Mouse (Mus musculus): ENCODE data around the gene Stub1. TPM values are rescaled to one million over a fixed set of nuclear protein-coding genes. Genes with fewer than 3 reads are reported as not detected.
A peak's percentile ranks its signal among the peaks of the same experiment; 100 is the strongest.

Gene Stub1
- polyA plus RNA-seq, 1 experiment from 2014 or later, result 404 TPM

DNA sequence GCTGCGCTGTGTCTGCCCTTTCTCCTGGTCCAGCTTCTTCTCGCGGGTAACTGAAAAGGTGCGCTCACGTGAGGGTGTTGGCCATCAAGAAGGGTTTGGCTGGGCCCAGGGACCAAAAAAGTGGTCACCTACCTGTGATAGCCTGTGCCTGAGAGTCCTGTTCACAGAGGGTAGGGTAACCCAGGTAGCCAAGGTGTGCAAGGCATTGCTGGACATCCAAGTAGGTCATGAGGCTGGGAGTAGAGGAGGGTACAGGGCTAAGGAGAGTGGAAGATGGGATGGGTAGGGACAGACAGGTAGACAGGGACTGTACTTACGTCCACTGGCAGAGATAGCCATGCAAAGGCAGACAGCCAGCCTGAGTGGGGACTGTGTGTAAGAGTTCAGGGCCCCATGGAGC is 7.3 kb upstream of the Stub1 start:
- DNase-seq (ENCODE audit: low spot score), result no peak
- Histone ChIP-seq H3K4me1 (peaks cover 63% of the 10 kb centered on the region), H3K9me3 (no peaks in the 10 kb centered on the region), H3K27ac (no peak overlapping the region), H3K36me3 (peaks cover 67% of the 10 kb centered on the region), H3K27me3 (ENCODE audit: insufficient read depth, poor library complexity, severe bottlenecking) (no peaks in the 10 kb centered on the region), H3K4me3 (no peak overlapping the region)
- WGBS, result 96% methylated on average over 6 of the region's 6 CpGs

DNA sequence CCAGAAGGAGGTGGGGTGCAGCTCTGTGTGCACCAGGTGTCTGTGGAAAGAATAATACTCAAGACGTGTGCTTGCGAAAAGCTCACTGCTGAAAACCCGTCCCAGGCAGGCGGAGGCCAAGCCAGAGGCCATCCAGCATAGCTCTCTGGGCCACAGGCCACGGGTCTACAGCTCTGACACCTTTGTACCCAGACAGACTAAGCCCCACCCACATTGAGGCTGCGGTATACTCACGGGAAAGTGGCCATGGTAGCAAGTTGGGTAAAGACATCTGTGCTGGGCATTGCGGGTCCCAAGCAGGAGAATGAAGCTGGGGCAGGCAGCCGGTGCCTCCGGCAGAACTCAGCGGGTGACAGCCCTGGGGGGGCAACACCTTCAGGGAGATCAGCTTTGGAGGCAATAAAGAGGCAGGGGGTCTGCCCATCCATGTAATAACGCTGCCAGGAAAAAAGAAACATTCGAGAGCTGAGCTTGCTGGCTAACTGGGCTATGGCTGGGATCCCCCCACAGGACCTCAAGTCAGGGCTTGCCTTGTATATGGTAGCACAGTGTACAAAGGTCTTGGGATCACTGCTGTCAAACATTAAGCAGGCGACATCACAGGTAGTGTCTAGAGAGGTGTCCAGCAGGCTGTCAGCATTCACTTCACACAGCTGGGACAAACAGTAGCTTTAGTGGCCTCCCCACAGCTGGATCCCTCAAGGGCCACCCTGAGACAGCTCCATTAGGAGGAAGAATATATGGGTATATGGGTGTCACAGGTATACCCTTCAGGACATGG is 6.4 kb upstream of the Stub1 start:
- no peaks in the 10 kb centered on the region for H3K9me3 ChIP-seq
- peaks cover 66% of the 10 kb centered on the region for H3K4me1 ChIP-seq
- no peaks in the 10 kb centered on the region for H3K27me3 ChIP-seq (ENCODE audit: insufficient read depth, poor library complexity, severe bottlenecking)
- whole genome bisulfite sequencing, result 88% methylated on average over 14 of the region's 14 CpGs
- no peak overlapping the region for H3K4me3 ChIP-seq
- H3K27ac ChIP-seq, result no peak overlapping the region
- H3K36me3 ChIP-seq, result peaks cover 70% of the 10 kb centered on the region
- DNase-seq (ENCODE audit: low spot score), result no peak

- no peaks in the 10 kb centered on the region for H3K9me3 ChIP-seq
- 84% methylated on average over 4 of the region's 4 CpGs for WGBS
- H3K27ac ChIP-seq, result no peak overlapping the region
- H3K4me1 ChIP-seq, result peaks cover 73% of the 10 kb centered on the region
- DNase-seq (ENCODE audit: low spot score), result no peak
- no peak overlapping the region for H3K4me3 ChIP-seq
- peaks cover 70% of the 10 kb centered on the region for H3K36me3 ChIP-seq
- H3K27me3 ChIP-seq (ENCODE audit: insufficient read depth, poor library complexity, severe bottlenecking), result no peaks in the 10 kb centered on the region
Observed at GRCm38 (mm10) chr17:25838904-25839303, 5.7 kb upstream of the Stub1 start.

DNA sequence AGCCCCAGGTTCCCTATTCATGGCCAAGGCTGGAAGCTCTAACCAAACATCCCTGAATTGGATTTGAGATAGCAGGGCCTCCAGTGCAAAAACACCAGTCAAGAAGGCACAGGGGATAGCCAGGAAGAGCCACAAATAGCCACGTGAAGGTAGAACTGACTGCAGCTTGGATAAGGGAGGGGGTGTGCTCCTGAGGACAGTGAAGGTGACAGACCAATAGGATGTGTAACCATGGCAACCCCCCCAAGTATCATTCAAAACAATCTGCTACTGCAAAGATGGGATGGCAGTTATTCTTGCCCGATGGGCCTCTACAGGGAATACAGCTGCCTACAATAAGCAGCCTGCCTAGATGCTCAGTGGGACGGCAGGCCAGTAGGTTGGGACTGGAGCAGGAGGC is 4.3 kb upstream of the Stub1 start:
- peak overlapping the region; percentile 84 for H3K27ac ChIP-seq
- 44% methylated on average over 3 of the region's 3 CpGs for WGBS
- no peaks in the 10 kb centered on the region for H3K27me3 ChIP-seq (ENCODE audit: insufficient read depth, poor library complexity, severe bottlenecking)
- no peak for DNase-seq (ENCODE audit: low spot score)
- peak overlapping the region; percentile 57 for H3K4me3 ChIP-seq
- H3K9me3 ChIP-seq, result no peaks in the 10 kb centered on the region
- peaks cover 65% of the 10 kb centered on the region for H3K36me3 ChIP-seq
- peaks cover 68% of the 10 kb centered on the region for H3K4me1 ChIP-seq

GRCm38 (mm10) chr17:25837076-25837410 is 3.8 kb upstream of the Stub1 start, which contains the start of gene Rhbdl1:
Gene Rhbdl1, minus strand, starts transcription at chr17:25837295.
- Histone ChIP-seq H3K36me3 (peaks cover 60% of the 10 kb centered on the region), H3K4me1 (peaks cover 69% of the 10 kb centered on the region)
- WGBS, result 2% methylated on average over 29 of the region's 29 CpGs

DNA sequence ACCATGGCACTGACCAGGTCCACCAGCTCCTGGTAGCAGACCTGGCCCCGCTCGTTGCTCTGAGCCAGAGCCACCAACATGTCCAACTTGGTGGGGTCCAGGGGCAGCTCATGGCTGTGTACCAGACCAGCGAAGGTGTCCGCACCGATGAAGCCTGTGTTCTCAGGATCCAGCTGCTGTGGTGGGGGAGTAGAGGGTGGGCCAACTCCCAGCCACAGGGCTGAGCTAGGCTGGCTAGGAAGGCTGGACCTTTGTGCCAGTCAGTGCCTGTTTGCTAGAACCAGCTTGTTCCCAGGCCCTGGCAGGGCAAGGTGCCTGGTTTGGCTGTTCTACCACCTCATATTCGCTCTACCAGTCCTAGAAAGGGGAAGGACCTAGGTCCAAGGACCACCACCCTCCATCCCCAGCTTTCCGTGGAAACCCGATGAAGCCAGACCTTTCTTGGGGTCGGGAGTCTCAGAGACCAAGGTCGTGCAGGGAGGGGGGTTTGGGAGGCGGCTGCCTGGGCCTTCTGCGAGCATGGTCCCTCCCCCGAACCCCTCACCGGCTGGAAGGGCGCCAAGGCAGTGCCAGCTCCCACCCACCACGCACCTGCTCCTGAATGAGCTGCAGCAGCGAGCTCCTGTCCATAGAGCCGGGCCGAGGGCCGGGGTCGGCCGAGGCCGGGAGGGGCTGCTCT is 3.3 kb upstream of the Stub1 start:
- Histone ChIP-seq H3K4me1 (peaks cover 71% of the 10 kb centered on the region), H3K36me3 (peaks cover 59% of the 10 kb centered on the region)

More at GRCm38 (mm10) chr17:25837076-25837410, 3.8 kb upstream of the Stub1 start, which contains the start of gene Rhbdl1:
- H3K27me3 ChIP-seq (ENCODE audit: insufficient read depth, poor library complexity, severe bottlenecking), result no peaks in the 10 kb centered on the region
- no peaks in the 10 kb centered on the region for H3K9me3 ChIP-seq
- peak within 1 kb of the TSS; percentile 84 for H3K27ac ChIP-seq
- peak within 1 kb of the TSS; percentile 57 for H3K4me3 ChIP-seq
- no peak for DNase-seq (ENCODE audit: low spot score)

DNA sequence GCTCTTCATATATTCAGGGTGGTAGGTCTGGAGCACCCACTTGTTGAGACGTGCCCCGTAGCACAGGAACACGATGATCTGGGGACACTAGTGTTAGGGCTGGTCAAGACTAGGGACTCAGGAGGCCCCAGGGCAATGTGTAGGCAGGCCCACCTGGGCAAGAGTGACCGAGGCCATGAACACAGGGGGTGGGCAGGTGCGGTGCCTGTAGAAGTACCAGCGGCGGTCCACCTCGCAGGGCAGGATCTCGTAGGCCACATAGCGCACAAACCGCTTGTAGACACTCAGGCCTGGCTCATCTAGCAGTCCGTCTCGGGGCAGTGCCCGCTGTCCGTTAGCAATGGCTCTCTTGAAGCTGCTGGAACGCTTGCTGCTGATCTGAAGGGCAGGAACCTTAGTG is 2.6 kb upstream of the Stub1 start:
- peaks cover 77% of the 10 kb centered on the region for H3K4me1 ChIP-seq
- peak overlapping the region; percentile 84 for H3K27ac ChIP-seq
- peaks cover 59% of the 10 kb centered on the region for H3K36me3 ChIP-seq
- H3K9me3 ChIP-seq, result no peaks in the 10 kb centered on the region
- peak overlapping the region; percentile 57 for H3K4me3 ChIP-seq
- WGBS, result 95% methylated on average over 16 of the region's 16 CpGs
- DNase-seq (ENCODE audit: low spot score), result no peak
- H3K27me3 ChIP-seq (ENCODE audit: insufficient read depth, poor library complexity, severe bottlenecking), result no peaks in the 10 kb centered on the region

More for the DNA sequence above, 3.3 kb upstream of the Stub1 start:
- WGBS, result 23% methylated on average over 23 of the region's 23 CpGs
- Histone ChIP-seq H3K27ac (peak overlapping the region; percentile 84), H3K9me3 (no peaks in the 10 kb centered on the region), H3K4me3 (peak overlapping the region; percentile 57), H3K27me3 (ENCODE audit: insufficient read depth, poor library complexity, severe bottlenecking) (no peaks in the 10 kb centered on the region)
- no peak for DNase-seq (ENCODE audit: low spot score)

DNA sequence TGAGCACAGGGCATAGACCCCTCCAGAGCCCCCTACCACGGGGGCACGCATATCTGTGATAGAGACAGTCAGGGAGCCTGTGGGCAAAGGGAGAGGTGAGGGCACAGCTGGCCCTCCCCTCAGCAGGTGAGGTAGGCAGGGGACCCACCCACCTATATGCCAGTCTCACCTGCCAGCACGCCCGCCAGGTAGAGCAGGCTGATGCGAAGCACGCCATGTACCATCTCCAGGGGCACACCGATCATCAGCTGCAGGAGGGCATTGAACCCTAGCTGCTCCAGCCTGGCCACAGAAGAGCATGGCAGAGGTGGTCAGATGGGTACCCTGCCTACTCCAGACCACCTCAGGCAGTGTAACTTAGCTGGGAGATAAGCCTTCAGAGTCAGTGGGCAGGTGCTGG is 2.1 kb upstream of the Stub1 start:
- H3K27ac ChIP-seq, result no peak overlapping the region
- H3K4me1 ChIP-seq, result peaks cover 77% of the 10 kb centered on the region
- peaks cover 59% of the 10 kb centered on the region for H3K36me3 ChIP-seq
- H3K9me3 ChIP-seq, result no peaks in the 10 kb centered on the region
- peak overlapping the region; percentile 86 for H3K4me3 ChIP-seq
- no peaks in the 10 kb centered on the region for H3K27me3 ChIP-seq (ENCODE audit: insufficient read depth, poor library complexity, severe bottlenecking)
- WGBS, result 96% methylated on average over 7 of the region's 7 CpGs
- no peak for DNase-seq (ENCODE audit: low spot score)

GRCm38 (mm10) chr17:25834595-25835222 is 1.5 kb upstream of the Stub1 start:
- Histone ChIP-seq H3K9me3 (no peaks in the 10 kb centered on the region), H3K4me1 (peaks cover 78% of the 10 kb centered on the region), H3K27ac (peak overlapping the region; percentile 98), H3K27me3 (ENCODE audit: insufficient read depth, poor library complexity, severe bottlenecking) (no peaks in the 10 kb centered on the region), H3K36me3 (peaks cover 59% of the 10 kb centered on the region), H3K4me3 (peak overlapping the region; percentile 86)
- no peak for DNase-seq (ENCODE audit: low spot score)
- WGBS, result 89% methylated on average over 12 of the region's 12 CpGs

DNA sequence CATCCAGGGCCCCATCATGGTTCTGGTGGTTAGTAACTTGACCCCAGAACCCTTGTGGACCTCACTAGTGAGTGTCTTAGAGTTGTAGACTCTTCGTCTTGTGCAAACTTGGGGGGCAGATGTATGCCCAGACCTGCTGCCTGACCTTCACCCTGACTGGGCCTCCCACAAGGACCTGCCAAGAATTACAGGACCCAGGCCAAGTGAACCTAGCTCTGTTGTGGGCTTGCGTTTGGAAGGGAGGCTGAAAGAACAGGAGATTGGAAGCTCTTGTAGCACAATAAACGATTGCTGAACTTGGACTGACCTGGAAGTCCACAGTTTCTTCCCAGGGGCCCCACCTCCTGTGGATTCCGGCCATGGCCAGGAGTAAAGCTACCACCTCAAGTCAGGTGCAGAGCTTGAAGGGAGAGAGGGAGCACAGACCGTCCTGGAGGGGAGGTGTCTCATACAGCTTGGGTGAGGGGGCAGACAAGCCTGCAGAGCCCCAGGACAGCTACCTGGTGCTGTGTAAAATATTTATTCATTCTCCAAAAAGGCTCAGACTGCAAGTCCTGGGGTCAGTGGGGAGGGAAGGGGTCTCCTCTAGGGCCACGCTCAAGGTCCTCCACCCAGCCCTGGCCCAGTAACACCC is 874 bp upstream of the Stub1 start:
- no peak for DNase-seq (ENCODE audit: low spot score)
- H3K27me3 ChIP-seq (ENCODE audit: insufficient read depth, poor library complexity, severe bottlenecking), result no peaks in the 10 kb centered on the region
- peaks cover 54% of the 10 kb centered on the region for H3K36me3 ChIP-seq
- peak overlapping the region; percentile 86 for H3K4me3 ChIP-seq
- H3K27ac ChIP-seq, result peak overlapping the region; percentile 98
- peaks cover 76% of the 10 kb centered on the region for H3K4me1 ChIP-seq
- H3K9me3 ChIP-seq, result no peaks in the 10 kb centered on the region
- 46% methylated on average over 6 of the region's 6 CpGs for WGBS

DNA sequence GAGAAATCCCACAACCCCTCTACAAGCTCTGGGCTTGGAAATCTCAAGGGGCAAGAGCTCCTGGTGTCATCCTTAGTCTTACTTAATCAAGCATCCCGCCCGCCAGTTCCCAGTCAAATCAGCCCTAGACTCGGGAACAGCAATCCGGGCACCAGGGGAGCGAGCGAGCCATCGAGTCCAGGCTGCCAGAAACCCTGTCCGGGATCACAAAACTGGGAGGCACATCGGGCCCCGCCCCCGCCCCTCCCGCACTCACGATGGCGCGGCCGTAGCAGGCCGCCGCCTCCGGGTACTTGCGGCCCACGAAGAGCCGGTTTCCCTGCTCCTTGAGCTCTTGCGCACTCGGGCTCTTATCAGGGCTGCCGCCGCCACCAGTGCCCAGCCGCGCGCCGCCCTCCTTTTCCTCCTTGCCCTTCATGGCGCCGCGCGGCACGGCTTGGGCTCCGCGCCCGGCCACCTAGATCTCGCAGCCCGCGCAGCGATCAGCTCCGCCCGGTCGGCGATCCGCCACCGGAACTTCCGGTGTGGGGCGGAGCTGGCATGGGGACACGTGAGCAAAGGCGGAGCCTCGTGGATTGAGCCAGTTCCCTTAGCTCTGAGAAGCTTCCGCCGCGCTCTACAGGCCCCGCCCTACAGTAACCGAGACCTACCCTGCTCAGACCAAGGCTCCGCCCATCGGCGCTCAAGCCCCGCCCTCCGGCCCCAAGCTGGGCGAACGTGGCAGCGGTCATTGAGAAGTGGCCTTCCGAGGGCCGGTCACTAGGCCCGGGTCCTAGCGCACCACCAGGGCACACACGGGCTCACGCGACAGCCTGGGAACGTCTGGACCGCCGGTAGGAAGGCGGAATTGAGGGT is 541 bp downstream of the Stub1 start:
- DNase-seq (ENCODE audit: low spot score), result peak; percentile 100
- Histone ChIP-seq H3K36me3 (peaks cover 48% of the 10 kb centered on the region), H3K9me3 (no peaks in the 10 kb centered on the region), H3K4me1 (peaks cover 84% of the 10 kb centered on the region), H3K4me3 (peak overlapping the region; percentile 86), H3K27me3 (ENCODE audit: insufficient read depth, poor library complexity, severe bottlenecking) (no peaks in the 10 kb centered on the region), H3K27ac (peak overlapping the region; percentile 98)
- WGBS, result under 1% methylated on average over 77 of the region's 77 CpGs

Data from heart, embryonic 10.5 days (tissue).